Mouse (Mus musculus) adrenal gland, adult (tissue): ENCODE measurements around the gene D10Jhu81e.
"Not testable (repeated sequence)": the region's sequence is repeated elsewhere in the genome, so short reads cannot be mapped to it uniquely, and the experiment has no call there.

Experiments
- DNase-seq, 2 experiments: peaks; one replicate each; pipeline ENCODE4 v3.0.0; 2022 to 2023; ENCODE audit warnings: low spot score in 1 of 2; ENCODE audit not compliant: inconsistent age in 2 of 2

The D10Jhu81e gene

GRCm38 (mm10) chr10:78134975-78135798, 34.4 kb downstream of the D10Jhu81e start:
- DNase-seq = peak in 1 of 2 experiments; percentile 74

- no peak for DNase-seq
Observed at GRCm38 (mm10) chr10:78134400-78134799, 35.2 kb downstream of the D10Jhu81e start.

- DNase-seq = no peak
Observed at GRCm38 (mm10) chr10:78129998-78130397, 39.6 kb downstream of the D10Jhu81e start.

- DNase-seq = no peak
Observed at GRCm38 (mm10) chr10:78129423-78129822, 40.2 kb downstream of the D10Jhu81e start.

- no peak for DNase-seq
Observed at GRCm38 (mm10) chr10:78128647-78129046, 40.9 kb downstream of the D10Jhu81e start.

- DNase-seq = no peak
Observed at GRCm38 (mm10) chr10:78127931-78128330, 41.7 kb downstream of the D10Jhu81e start.

- no peak for DNase-seq
Observed at GRCm38 (mm10) chr10:78127046-78127870, 42.3 kb downstream of the D10Jhu81e start.

GRCm38 (mm10) chr10:78126311-78126710, 43.3 kb downstream of the D10Jhu81e start:
- DNase-seq = no peak

- not testable (repeated sequence) for DNase-seq
Observed at GRCm38 (mm10) chr10:78125061-78125460, 44.5 kb downstream of the D10Jhu81e start.

GRCm38 (mm10) chr10:78124137-78124536, 45.4 kb downstream of the D10Jhu81e start:
- DNase-seq = not testable (repeated sequence)

GRCm38 (mm10) chr10:78119422-78119821, 50.2 kb downstream of the D10Jhu81e start:
- no peak for DNase-seq

GRCm38 (mm10) chr10:78115153-78115552, 54.4 kb downstream of the D10Jhu81e start:
- DNase-seq = no peak

- DNase-seq = no peak
Observed at GRCm38 (mm10) chr10:78114521-78115092, 55.0 kb downstream of the D10Jhu81e start.
